Mouse (Mus musculus) CH12.LX (cell line): ENCODE measurements around the gene Gm9821. TPM values are rescaled to one million over a fixed set of nuclear protein-coding genes. Genes with fewer than 3 reads are reported as not detected.

Experiments used
- DNase-seq: peaks from one replicate; pipeline ENCODE4 v3.0.0-alpha.2; 2013; ENCODE audit errors: extremely low read depth
- H3K27ac ChIP-seq: 2 replicates; pipeline ENCODE4 v1.5.1; 2012; ENCODE audit warnings: low read depth, mild to moderate bottlenecking, control low read depth, moderate library complexity; ENCODE audit not compliant: insufficient read depth
- H3K27me3 ChIP-seq: replicated peaks from 2 replicates; pipeline ENCODE3; 2012; ENCODE audit warnings: inconsistent platforms
- H3K36me3 ChIP-seq, 2 experiments: replicated peaks in 1 of 2; 2 replicates each; pipeline versions ENCODE3 to v1.6.1; 2012; ENCODE audit warnings: inconsistent platforms in 1 of 2, low read length in 1 of 2, mild to moderate bottlenecking in 1 of 2, mixed read lengths in 1 of 2, moderate library complexity in 1 of 2; ENCODE audit not compliant: control insufficient read depth in 1 of 2, insufficient read depth in 1 of 2
- H3K4me1 ChIP-seq, 2 experiments: 2 replicates each; pipeline ENCODE4 v1.6.1; 2012; ENCODE audit warnings: inconsistent platforms in 1 of 2, moderate library complexity in 1 of 2; ENCODE audit not compliant: insufficient read depth in 2 of 2, control insufficient read depth in 1 of 2
- H3K4me2 ChIP-seq: 2 replicates; pipeline ENCODE4 v1.6.1; 2012; ENCODE audit warnings: low read depth, mild to moderate bottlenecking, control low read depth; ENCODE audit not compliant: poor library complexity, insufficient read depth, severe bottlenecking
- H3K4me3 ChIP-seq, 3 experiments: fragments of 150-350 bp in 1 of 3; sonication (generic) in 1 of 3; replicated peaks in 1 of 3; 2 replicates each; pipeline versions ENCODE3 to v1.5.1; 2011 to 2012; ENCODE audit warnings: low read depth in 2 of 3, low read length in 2 of 3, mild to moderate bottlenecking in 2 of 3, moderate library complexity in 2 of 3, control low read depth in 1 of 3, improper control_type of control experiment in 1 of 3, inconsistent platforms in 1 of 3, mixed read lengths in 1 of 3; ENCODE audit not compliant: poor library complexity in 1 of 3
- H3K79me2 ChIP-seq: replicated peaks from 2 replicates; pipeline ENCODE4 v1.6.1; 2012; ENCODE audit warnings: mild to moderate bottlenecking, moderate library complexity; ENCODE audit not compliant: control insufficient read depth, poor library complexity, insufficient read depth, severe bottlenecking; ENCODE audit errors: extremely low read depth
- H3K9ac ChIP-seq: 2 replicates; pipeline ENCODE4 v1.6.1; 2012; ENCODE audit warnings: low read depth, mild to moderate bottlenecking, control low read depth, moderate library complexity; ENCODE audit not compliant: insufficient read depth
- H3K9me3 ChIP-seq: replicated peaks from 2 replicates; pipeline ENCODE3; 2012; ENCODE audit warnings: low read length, inconsistent platforms, mixed read lengths
- CHD2 ChIP-seq: IDR thresholded peaks from 2 replicates; pipeline ENCODE4 v1.6.1; 2011; ENCODE audit warnings: low read length, improper control_type of control experiment
- CTCF ChIP-seq, 2 experiments: IDR thresholded peaks in 1 of 2; conservative IDR thresholded peaks in 1 of 2; 2 replicates each; pipeline ENCODE4 v1.5.1; 2011 to 2012; ENCODE audit warnings: low read depth in 2 of 2, low read length in 2 of 2, improper control_type of control experiment in 1 of 2, inconsistent platforms in 1 of 2, mild to moderate bottlenecking in 1 of 2, moderate library complexity in 1 of 2
- ELF1 ChIP-seq: IDR thresholded peaks from 2 replicates; pipeline ENCODE4 v1.6.1; 2014; ENCODE audit warnings: low read depth, mild to moderate bottlenecking, inconsistent platforms, low read length, improper control_type of control experiment
- EP300 ChIP-seq: IDR thresholded peaks from 2 replicates; pipeline ENCODE4 v1.6.1; 2011; ENCODE audit warnings: low read length, improper control_type of control experiment
- ETS1 ChIP-seq: conservative IDR thresholded peaks from 2 replicates; pipeline ENCODE4 v1.6.1; 2012; ENCODE audit warnings: low read depth, mild to moderate bottlenecking, inconsistent platforms, low read length, improper control_type of control experiment, moderate library complexity
- GABPA ChIP-seq: IDR thresholded peaks from 2 replicates; pipeline ENCODE4 v1.6.1; 2012; ENCODE audit warnings: low read depth, low read length, improper control_type of control experiment, inconsistent platforms; ENCODE audit not compliant: insufficient replicate concordance
- IRF4 ChIP-seq: IDR thresholded peaks from 2 replicates; pipeline ENCODE4 v1.6.1; 2014; ENCODE audit warnings: low read depth, mild to moderate bottlenecking, inconsistent platforms, low read length, improper control_type of control experiment
- MAX ChIP-seq: IDR thresholded peaks from 2 replicates; pipeline ENCODE4 v1.6.1; 2011; ENCODE audit warnings: low read length, improper control_type of control experiment
- MAZ ChIP-seq: IDR thresholded peaks from 2 replicates; pipeline ENCODE4 v1.6.1; 2012; ENCODE audit warnings: low read depth, mild to moderate bottlenecking, inconsistent platforms, low read length, improper control_type of control experiment, moderate library complexity
- MYC ChIP-seq: IDR thresholded peaks from 2 replicates; pipeline ENCODE4 v1.6.1; 2011; ENCODE audit warnings: low read depth, mild to moderate bottlenecking, improper control_type of control experiment, low read length
- PAX5 ChIP-seq: IDR thresholded peaks from 2 replicates; pipeline ENCODE4 v1.6.1; 2012; ENCODE audit warnings: low read length, inconsistent platforms, mixed read lengths
- POLR2A ChIP-seq: IDR thresholded peaks from 2 replicates; pipeline ENCODE4 v1.6.1; 2011; ENCODE audit warnings: low read depth, mild to moderate bottlenecking, improper control_type of control experiment, low read length
- SIN3A ChIP-seq: IDR thresholded peaks from 2 replicates; pipeline ENCODE4 v1.6.1; 2012; ENCODE audit warnings: low read length, improper control_type of control experiment, inconsistent platforms
- TCF12 ChIP-seq: IDR thresholded peaks from 2 replicates; pipeline ENCODE4 v1.6.1; 2014; ENCODE audit warnings: low read depth, mild to moderate bottlenecking, inconsistent platforms, low read length, improper control_type of control experiment
- UBTF ChIP-seq: IDR thresholded peaks from 2 replicates; pipeline ENCODE4 v1.6.1; 2012; ENCODE audit warnings: low read depth, mild to moderate bottlenecking, inconsistent platforms, low read length, improper control_type of control experiment, moderate library complexity
- USF1 ChIP-seq: IDR thresholded peaks from 2 replicates; pipeline ENCODE4 v1.6.1; 2014; ENCODE audit warnings: low read depth, mild to moderate bottlenecking, inconsistent platforms, low read length, improper control_type of control experiment
- ZMIZ1 ChIP-seq: IDR thresholded peaks from 2 replicates; pipeline ENCODE4 v1.6.1; 2012; ENCODE audit warnings: low read depth, mild to moderate bottlenecking, inconsistent platforms, low read length, improper control_type of control experiment
- ZNF384 ChIP-seq: IDR thresholded peaks from 2 replicates; pipeline ENCODE4 v1.6.1; 2012; ENCODE audit warnings: low read depth, low read length, improper control_type of control experiment, inconsistent platforms
- dilution Hi-C: fragments of 300-500 bp; cut with MboI; formaldehyde crosslinking; loops from 2 replicates; pipeline ENCODE4 v1.14.3; 2020; ENCODE audit warnings: low sequenced_read_pairs; ENCODE audit not compliant: extremely low pct_unique_long_range_greater_than_20kb, extremely low pct_ligation_motif_present
- in situ Hi-C: fragments of 300-500 bp; cut with MboI; formaldehyde crosslinking; loops from 3 replicates; pipeline ENCODE4 v1.14.3; 2019; ENCODE audit warnings: low sequenced_read_pairs, low pct_ligation_motif_present, low pct_unique_long_range_greater_than_20kb, mixed read lengths
- polyA plus RNA-seq: library from polyadenylated mRNA; unstranded; fragments of >175 nt; gene quantifications from 2 replicates; pipeline ENCODE4 v1.2.1, GENCODE M21; 2012; ENCODE audit warnings: low read depth; ENCODE audit not compliant: insufficient read length
- total RNA-seq, 2 experiments: library from RNA; depleted of rRNA; stranded (reverse); fragments of 300-350 nt in 1 of 2; fragments of >200 nt in 1 of 2; gene quantifications; 2 replicates each; pipeline ENCODE4 v1.2.3; 2012 to 2014

Gene Gm9821
- total and polyA plus RNA-seq, 3 experiments, result 0.25 to 3.8 TPM; not detected in 1

- no peak for DNase-seq
- TF ChIP-seq ELF1, result no peak
- no peak for TF ChIP-seq CHD2
- no peak for TF ChIP-seq POLR2A
- no peak for TF ChIP-seq MYC
- TF ChIP-seq ETS1, result no peak
- no peak for TF ChIP-seq MAZ
- TF ChIP-seq EP300, result no peak
- TF ChIP-seq PAX5, result no peak
- no peak for TF ChIP-seq ZMIZ1
- TF ChIP-seq CTCF (conservative IDR thresholded peaks at IDR 0.05 in 1 of 2, IDR thresholded peaks at IDR 0.05 in 1 of 2; ENCODE audit: low read depth in 2 of 2, low read length in 2 of 2), result no peak
- no peak for TF ChIP-seq GABPA
- dilution Hi-C loops (no loop called here), in situ Hi-C loops (no loop called here)
- Histone ChIP-seq H3K79me2 (peaks cover 28% of the 10 kb centered on the region), H3K9ac (no peak overlapping the region), H3K9me3 (no peaks in the 10 kb centered on the region), H3K36me3 (peaks cover 0 to 46% of the 10 kb centered on the region in 2 experiments), H3K4me2 (no peak overlapping the region), H3K27me3 (no peaks in the 10 kb centered on the region), H3K4me3 (no peak overlapping the region), H3K4me1 (peaks cover 12 to 79% of the 10 kb centered on the region in 2 experiments), H3K27ac (no peak overlapping the region)
Measured at GRCm38 (mm10) chr2:91960459-91960858, 15.0 kb downstream of the Gm9821 start.

GRCm38 (mm10) chr2:91961901-91962761 is 16.6 kb downstream of the Gm9821 start:
- in situ Hi-C loops, result no loop called here
- Histone ChIP-seq H3K9me3 (no peaks in the 10 kb centered on the region), H3K9ac (peak overlapping the region; percentile 84), H3K36me3 (peaks cover 0 to 38% of the 10 kb centered on the region in 2 experiments), H3K4me3 (peak overlapping the region; percentile 72 to 91 (median 84)), H3K4me1 (peaks cover 15 to 75% of the 10 kb centered on the region in 2 experiments), H3K27me3 (peaks cover 5% of the 10 kb centered on the region), H3K4me2 (peak overlapping the region; percentile 92), H3K79me2 (peaks cover 28% of the 10 kb centered on the region), H3K27ac (no peak overlapping the region)
- TF ChIP-seq ZNF384 (peak; percentile 83), ZMIZ1 (no peak)
- dilution Hi-C loops, result no loop called here
- DNase-seq, result no peak

- in situ Hi-C loops, result no loop called here
- peak overlapping the region; percentile 92 for H3K4me2 ChIP-seq
- H3K9ac ChIP-seq, result peak overlapping the region; percentile 84
- TF ChIP-seq UBTF, result peak; percentile 48
- no peak for TF ChIP-seq EP300
- 0 out of 2 replicates have a peak, but pooled peaks have one; percentile 20 for TF ChIP-seq SIN3A
- TF ChIP-seq IRF4, result no peak
- no peak for TF ChIP-seq TCF12
- TF ChIP-seq USF1, result no peak
- TF ChIP-seq MAX, result 0 out of 2 replicates have a peak, but pooled peaks have one; percentile 38
- H3K4me1 ChIP-seq, result peaks cover 14 to 68% of the 10 kb centered on the region in 2 experiments
- H3K9me3 ChIP-seq, result no peaks in the 10 kb centered on the region
- H3K4me3 ChIP-seq, result peak overlapping the region; percentile 72 to 91 (median 84)
- peaks cover 7% of the 10 kb centered on the region for H3K27me3 ChIP-seq
- peaks cover 28% of the 10 kb centered on the region for H3K79me2 ChIP-seq
- DNase-seq, result no peak
- dilution Hi-C loops, result no loop called here
- H3K36me3 ChIP-seq, result peaks cover 0 to 32% of the 10 kb centered on the region in 2 experiments
- no peak overlapping the region for H3K27ac ChIP-seq
Measured at GRCm38 (mm10) chr2:91962864-91963401, 17.4 kb downstream of the Gm9821 start.
